Mouse (Mus musculus): ENCODE measurements around the gene Omg. TPM values are rescaled to one million over a fixed set of nuclear protein-coding genes. Genes with fewer than 3 reads are reported as not detected.

Gene Omg
- total RNA-seq, 1 experiment from 2014 or later, result 0.64 TPM

GRCm38 (mm10) chr11:79519878-79520291 is 16.0 kb upstream of the Omg start:
- peak; percentile 79 for ATAC-seq (replicated peaks; ENCODE audit: low read depth, poor library complexity, severe bottlenecking)

- ATAC-seq (replicated peaks; ENCODE audit: low read depth, poor library complexity, severe bottlenecking), result no peak
These were observed 15.4 kb upstream of the Omg start for GRCm38 (mm10) chr11:79519299-79519698.

GRCm38 (mm10) chr11:79515798-79516197 is 11.9 kb upstream of the Omg start:
- no peak for ATAC-seq (replicated peaks; ENCODE audit: low read depth, poor library complexity, severe bottlenecking)

GRCm38 (mm10) chr11:79515331-79515730 is 11.4 kb upstream of the Omg start:
- ATAC-seq (replicated peaks; ENCODE audit: low read depth, poor library complexity, severe bottlenecking), result no peak

- ATAC-seq (replicated peaks; ENCODE audit: low read depth, poor library complexity, severe bottlenecking), result no peak
These were observed 8.1 kb upstream of the Omg start for GRCm38 (mm10) chr11:79511970-79512369.

GRCm38 (mm10) chr11:79504506-79504905 is 622 bp upstream of the Omg start:
- ATAC-seq (replicated peaks; ENCODE audit: low read depth, poor library complexity, severe bottlenecking), result no peak

GRCm38 (mm10) chr11:79502917-79503316 is 967 bp downstream of the Omg start:
- no peak for ATAC-seq (replicated peaks; ENCODE audit: low read depth, poor library complexity, severe bottlenecking)

GRCm38 (mm10) chr11:79494976-79495800 is 8.7 kb downstream of the Omg start:
- no peak for ATAC-seq (replicated peaks; ENCODE audit: low read depth, poor library complexity, severe bottlenecking)

GRCm38 (mm10) chr11:79484721-79485120 is 19.2 kb downstream of the Omg start:
- no peak for ATAC-seq (replicated peaks; ENCODE audit: low read depth, poor library complexity, severe bottlenecking)

GRCm38 (mm10) chr11:79483876-79484528 is 19.9 kb downstream of the Omg start:
- ATAC-seq (replicated peaks; ENCODE audit: low read depth, poor library complexity, severe bottlenecking), result no peak

- no peak for ATAC-seq (replicated peaks; ENCODE audit: low read depth, poor library complexity, severe bottlenecking)
These were observed 20.5 kb downstream of the Omg start for GRCm38 (mm10) chr11:79483392-79483791.

GRCm38 (mm10) chr11:79468097-79468496 is 35.8 kb downstream of the Omg start:
- ATAC-seq (replicated peaks; ENCODE audit: low read depth, poor library complexity, severe bottlenecking), result no peak

GRCm38 (mm10) chr11:79460756-79461450 is 43.0 kb downstream of the Omg start:
- ATAC-seq (replicated peaks; ENCODE audit: low read depth, poor library complexity, severe bottlenecking), result no peak

- no peak for ATAC-seq (replicated peaks; ENCODE audit: low read depth, poor library complexity, severe bottlenecking)
These were observed 44.0 kb downstream of the Omg start for GRCm38 (mm10) chr11:79459846-79460245.

GRCm38 (mm10) chr11:79457928-79458327 is 46.0 kb downstream of the Omg start:
- no peak for ATAC-seq (replicated peaks; ENCODE audit: low read depth, poor library complexity, severe bottlenecking)

- no peak for ATAC-seq (replicated peaks; ENCODE audit: low read depth, poor library complexity, severe bottlenecking)
These were observed 50.9 kb downstream of the Omg start for GRCm38 (mm10) chr11:79452966-79453365.

Other genes with a start within 250 kb of the Omg start
- 118 and 127 TPM in 2 replicates for gene Wsb1, start 249.4 kb downstream of the Omg start, total RNA-seq (2017)
- not detected in 2 replicates for gene Gm9964, start 207.2 kb downstream of the Omg start, total RNA-seq (2017)
- gene Nf1, start 164.4 kb downstream of the Omg start, total RNA-seq (2017), result 16.1 and 17.5 TPM in 2 replicates
- 70.6 and 70.8 TPM in 2 replicates for gene Evi2b, start 19.7 kb upstream of the Omg start, total RNA-seq (2017)
- 3.2 and 6.3 TPM in 2 replicates for gene Evi2, start 26.5 kb upstream of the Omg start, total RNA-seq (2017)
- 13.5 and 21.6 TPM in 2 replicates for gene Evi2a, start 26.5 kb upstream of the Omg start, total RNA-seq (2017)
- gene Rab11fip4, start 87.1 kb upstream of the Omg start, total RNA-seq (2017), result 1.5 and 1.9 TPM in 2 replicates

All from common myeloid progenitor, adult 5-6 weeks (primary cell).